22 mouse cellular contexts compared by ENCODE assay signal in genomic region chr13:37459022-37459421, GRCm38 (mm10).
DNase-seq lines count a peak whose midpoint lies in the region; ATAC-seq and TF ChIP-seq lines count a peak whose summit lies in the region.
"Had no signal": no experiment of that assay in that cellular context is flagged by ENCODE, and none has a peak within 500 bp of the region (broad histone marks: within the 10 kb centered on the region; RNA-seq: fewer than 3 reads in every experiment).

No protein-coding gene starts in this region.

- no peak for TF ChIP-seq CTCF in heart, postnatal 0 days (IDR thresholded peaks at IDR 0.05; ENCODE audit: low read depth)
- no peak for TF ChIP-seq CTCF in liver, postnatal 0 days (IDR thresholded peaks at IDR 0.05; ENCODE audit: low read depth)
- no peak for TF ChIP-seq CTCF in small intestine, adult 2 months (IDR thresholded peaks at IDR 0.05; ENCODE audit: extremely low read depth, insufficient read length, insufficient replicate concordance, low read depth, low read length)

- no peaks in the 10 kb centered on the region for H3K36me3 ChIP-seq in heart, postnatal 0 days (replicated peaks; ENCODE audit: control insufficient read depth, insufficient read depth, low read length)
- H3K36me3 ChIP-seq in heart, embryonic 11.5 days (ENCODE audit: control insufficient read depth, insufficient read depth, low read length), result no peaks in the 10 kb centered on the region
- H3K36me3 ChIP-seq in liver, postnatal 0 days (replicated peaks; ENCODE audit: insufficient read depth, low read length), result no peaks in the 10 kb centered on the region
- no peaks in the 10 kb centered on the region for H3K36me3 ChIP-seq in small intestine, adult 2 months (ENCODE audit: control insufficient read depth, insufficient read depth, low read length)
- H3K36me3 ChIP-seq: embryonic facial prominence, embryonic 13.5 days; heart, embryonic 10.5 days; hindbrain, embryonic 15.5 days; midbrain, embryonic 13.5 days had no signal

- H3K4me2 ChIP-seq in heart, postnatal 0 days (ENCODE audit: low read depth, low read length), result no peak overlapping the region
- no peak overlapping the region for H3K4me2 ChIP-seq in heart, embryonic 11.5 days
- no peak overlapping the region for H3K4me2 ChIP-seq in liver, postnatal 0 days (ENCODE audit: low read depth, low read length)
- H3K4me2 ChIP-seq: embryonic facial prominence, embryonic 13.5 days; hindbrain, embryonic 15.5 days; liver, embryonic 11.5 days; midbrain, embryonic 13.5 days had no signal

- TF ChIP-seq POLR2A in small intestine, adult 2 months (IDR thresholded peaks at IDR 0.05; ENCODE audit: low read depth, low read length), result no peak

- ATAC-seq in heart, postnatal 0 days (ENCODE audit: insufficient read depth, low read depth), result no peak
- no peak for ATAC-seq in heart, embryonic 11.5 days (replicated peaks; ENCODE audit: insufficient number of reproducible peaks, low FRiP score, low TSS enrichment)
- ATAC-seq in liver, postnatal 0 days, result no peak
- ATAC-seq: forebrain, embryonic 16.5 days; inflammation-experienced regulatory T-cells, adult 6 months; midbrain, embryonic 13.5 days had no signal

- no peak overlapping the region for H3K4me3 ChIP-seq in heart, postnatal 0 days (ENCODE audit: low read depth, low read length)
- H3K4me3 ChIP-seq in heart, embryonic 11.5 days (ENCODE audit: low read depth, low read length), result no peak overlapping the region
- H3K4me3 ChIP-seq in liver, postnatal 0 days (ENCODE audit: low read depth, low read length), result no peak overlapping the region
- H3K4me3 ChIP-seq in brown adipose tissue, adult 24 weeks (ENCODE audit: insufficient read depth, low read depth, low read length), result no peak overlapping the region
- H3K4me3 ChIP-seq in small intestine, adult 2 months (ENCODE audit: low read depth, low read length), result no peak overlapping the region
- H3K4me3 ChIP-seq: embryonic facial prominence, embryonic 13.5 days; erythroblast, embryonic 14.5 days; heart, embryonic 10.5 days; hindbrain, embryonic 15.5 days; midbrain, embryonic 13.5 days had no signal

- 72% methylated on average over 10 of the region's 10 CpGs for WGBS in heart, postnatal 0 days
- 61% methylated on average over 10 of the region's 10 CpGs for WGBS in heart, embryonic 11.5 days (ENCODE audit: insufficient replicate concordance)
- WGBS in liver, postnatal 0 days (ENCODE audit: insufficient replicate concordance), result 76% methylated on average over 10 of the region's 10 CpGs
- WGBS in small intestine, adult 2 months, result 51% methylated on average over 10 of the region's 10 CpGs

- H3K9ac ChIP-seq in heart, postnatal 0 days (replicated peaks; ENCODE audit: low read depth, low read length), result no peak overlapping the region
- H3K9ac ChIP-seq in heart, embryonic 11.5 days (ENCODE audit: low read depth, low read length), result no peak overlapping the region
- H3K9ac ChIP-seq in liver, postnatal 0 days (replicated peaks), result no peak overlapping the region
- H3K9ac ChIP-seq: embryonic facial prominence, embryonic 13.5 days; hindbrain, embryonic 15.5 days; midbrain, embryonic 13.5 days had no signal

- H3K9me3 ChIP-seq in heart, postnatal 0 days (replicated peaks; ENCODE audit: control insufficient read depth, low read length), result no peaks in the 10 kb centered on the region
- H3K9me3 ChIP-seq in heart, embryonic 11.5 days (replicated peaks; ENCODE audit: control insufficient read depth, low read length), result no peaks in the 10 kb centered on the region
- no peaks in the 10 kb centered on the region for H3K9me3 ChIP-seq in liver, postnatal 0 days (ENCODE audit: low read length)
- H3K9me3 ChIP-seq: embryonic facial prominence, embryonic 13.5 days; heart, embryonic 10.5 days; hindbrain, embryonic 15.5 days; midbrain, embryonic 13.5 days had no signal

- H3K27ac ChIP-seq in heart, postnatal 0 days (ENCODE audit: low read depth), result peak overlapping the region; percentile 91; the same call in 1 of the 2 replicates
- H3K27ac ChIP-seq in heart, embryonic 11.5 days (ENCODE audit: low read depth, low read length), result no peak overlapping the region
- H3K27ac ChIP-seq in liver, postnatal 0 days (ENCODE audit: low read depth), result peak overlapping the region; percentile 36; the same call in 1 of the 2 replicates
- peak overlapping the region; percentile 89 for H3K27ac ChIP-seq in brown adipose tissue, adult 24 weeks (replicated peaks; ENCODE audit: low read depth, low read length)
- peak overlapping the region; percentile 84 for H3K27ac ChIP-seq in small intestine, adult 2 months (ENCODE audit: insufficient read depth, low read depth, low read length)
- H3K27ac ChIP-seq: embryonic facial prominence, embryonic 13.5 days; heart, embryonic 10.5 days; hindbrain, embryonic 15.5 days; macrophage; midbrain, embryonic 13.5 days had no signal

- no peak for DNase-seq in heart, postnatal 0 days (ENCODE audit: low spot score)
- no peak for DNase-seq in liver, postnatal 0 days
- DNase-seq in liver, result no peak
- DNase-seq: adrenal gland, postnatal 14 days; B cell, adult 2 months; cerebellum, adult 11-12 months; cerebellum, adult 9-11 months; embryo, embryonic 11 days; gastrocnemius, postnatal 14 days; kidney, adult 11 months had no signal

- H3K27me3 ChIP-seq in heart, postnatal 0 days (ENCODE audit: control insufficient read depth, insufficient read depth, low read length), result no peaks in the 10 kb centered on the region
- no peaks in the 10 kb centered on the region for H3K27me3 ChIP-seq in heart, embryonic 11.5 days (ENCODE audit: control insufficient read depth, insufficient read depth, low read length)
- H3K27me3 ChIP-seq in liver, postnatal 0 days (ENCODE audit: insufficient read depth, low read length), result no peaks in the 10 kb centered on the region
- H3K27me3 ChIP-seq in small intestine, adult 2 months (ENCODE audit: control insufficient read depth, insufficient read depth, low read length), result no peaks in the 10 kb centered on the region
- H3K27me3 ChIP-seq: embryonic facial prominence, embryonic 13.5 days; hindbrain, embryonic 15.5 days had no signal

- H3K4me1 ChIP-seq in heart, postnatal 0 days (ENCODE audit: control insufficient read depth, insufficient read depth), result peaks cover 67% of the 10 kb centered on the region
- peaks cover 28% of the 10 kb centered on the region for H3K4me1 ChIP-seq in heart, embryonic 11.5 days (ENCODE audit: control insufficient read depth, insufficient read depth, low read length)
- peaks cover 30% of the 10 kb centered on the region for H3K4me1 ChIP-seq in liver, postnatal 0 days (ENCODE audit: insufficient read depth)
- peaks cover 33% of the 10 kb centered on the region for H3K4me1 ChIP-seq in brown adipose tissue, adult 24 weeks (ENCODE audit: control insufficient read depth, insufficient read depth, insufficient read length, low read length)
- H3K4me1 ChIP-seq in small intestine, adult 2 months (ENCODE audit: control insufficient read depth, insufficient read depth, insufficient read length, low read length), result peaks cover 47% of the 10 kb centered on the region; the same call in 1 of the 2 replicates

- TF ChIP-seq EP300 in heart, postnatal 0 days (IDR thresholded peaks at IDR 0.05; ENCODE audit: low read depth), result no peak
- no peak for TF ChIP-seq EP300 in liver, postnatal 0 days (IDR thresholded peaks at IDR 0.05; ENCODE audit: low read depth)
